Mouse (Mus musculus) midbrain, embryonic 16.5 days (tissue): Measurements from ENCODE around the gene Esyt3. TPM values are rescaled to one million over a fixed set of nuclear protein-coding genes. Genes with fewer than 3 reads are reported as not detected.

Source experiments
- ATAC-seq: fragments of 200-750 bp; cut with Nextera tagmentation; 2 replicates; pipeline ENCODE4 v1.8.0; 2017; ENCODE audit warnings: moderate TSS enrichment
- H3K27ac ChIP-seq: fragments of 300-500 bp; sonication (generic); 2 replicates; pipeline ENCODE4 v1.5.1; 2014; ENCODE audit warnings: mild to moderate bottlenecking, low read length, mixed read lengths
- H3K27me3 ChIP-seq: fragments of 300-500 bp; sonication (generic); 2 replicates; pipeline ENCODE4 v1.6.1; 2014; ENCODE audit warnings: low read depth, low read length, mixed read lengths; ENCODE audit not compliant: control insufficient read depth, insufficient read depth
- H3K36me3 ChIP-seq: fragments of 300-500 bp; sonication (generic); 2 replicates; pipeline ENCODE4 v1.6.1; 2014; ENCODE audit warnings: mild to moderate bottlenecking, low read length, moderate library complexity, mixed read lengths; ENCODE audit not compliant: control insufficient read depth, insufficient read depth
- H3K4me1 ChIP-seq: fragments of 300-500 bp; sonication (generic); 2 replicates; pipeline ENCODE4 v1.6.1; 2014; ENCODE audit warnings: mild to moderate bottlenecking, low read length, mixed read lengths; ENCODE audit not compliant: control insufficient read depth, insufficient read depth
- H3K4me2 ChIP-seq: fragments of 300-500 bp; sonication (generic); 2 replicates; pipeline ENCODE4 v1.6.1; 2014; ENCODE audit warnings: mild to moderate bottlenecking, low read length, mixed read lengths
- H3K4me3 ChIP-seq: fragments of 300-500 bp; sonication (generic); 2 replicates; pipeline ENCODE4 v1.5.1; 2014; ENCODE audit warnings: low read depth, mild to moderate bottlenecking, low read length, moderate library complexity, mixed read lengths
- H3K9ac ChIP-seq: fragments of 300-500 bp; sonication (generic); 2 replicates; pipeline ENCODE4 v1.6.1; 2014; ENCODE audit warnings: low read depth, low read length, mixed read lengths
- H3K9me3 ChIP-seq: fragments of 300-500 bp; sonication (generic); replicated peaks from 2 replicates; pipeline ENCODE4 v1.6.1; 2014; ENCODE audit warnings: mild to moderate bottlenecking, low read length, mixed read lengths; ENCODE audit not compliant: control insufficient read depth, poor library complexity, severe bottlenecking
- WGBS: fragments of 180-500 bp; shearing (Covaris S2); extraction: QIAGEN DNeasy Blood & Tissue Kit; methylation state at CpG from one replicate; pipeline ENCODE4 v1.1.7; 2014; 5-methylcytosine and 5-hydroxymethylcytosine counted together
- polyA plus RNA-seq: library from polyadenylated mRNA; unstranded; fragments of >200 nt; fragmentation: Nextera tagmentation; extraction: Ambion mirVana; gene quantifications from 2 replicates; pipeline ENCODE4 v1.2.1, GENCODE M21; 2015

Esyt3 gene
- polyA plus RNA-seq, 1 experiment from 2014 or later, result 0.99 TPM

DNA sequence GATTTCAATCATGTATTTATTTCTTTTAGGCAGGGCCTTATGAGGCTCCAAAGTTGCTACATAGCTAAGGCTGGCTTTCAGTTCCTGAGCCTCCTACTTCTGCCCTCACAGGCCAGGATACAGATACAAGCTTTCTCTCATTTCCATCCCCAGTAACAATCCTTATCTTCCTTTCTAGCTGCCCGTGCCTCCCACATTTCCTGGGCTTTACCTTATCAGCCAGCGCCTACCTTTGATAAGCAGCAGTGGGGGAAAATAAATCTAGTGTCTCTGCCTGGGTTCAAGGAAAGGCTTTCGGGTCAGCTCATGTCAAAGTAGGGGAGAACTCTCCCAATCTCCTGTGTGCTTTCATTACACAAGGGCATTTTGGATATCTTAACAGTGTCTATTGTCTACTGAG, 16.8 kb downstream of the Esyt3 start:
- Histone ChIP-seq H3K27me3 (no peaks in the 10 kb centered on the region), H3K4me2 (no peak overlapping the region), H3K27ac (no peak overlapping the region), H3K4me3 (no peak overlapping the region), H3K4me1 (peaks cover 10% of the 10 kb centered on the region; the same call in 1 of the 2 replicates), H3K9ac (no peak overlapping the region), H3K36me3 (no peaks in the 10 kb centered on the region), H3K9me3 (no peaks in the 10 kb centered on the region)
- ATAC-seq, result no peak
- 86% methylated on average over 3 of the region's 3 CpGs for WGBS

DNA sequence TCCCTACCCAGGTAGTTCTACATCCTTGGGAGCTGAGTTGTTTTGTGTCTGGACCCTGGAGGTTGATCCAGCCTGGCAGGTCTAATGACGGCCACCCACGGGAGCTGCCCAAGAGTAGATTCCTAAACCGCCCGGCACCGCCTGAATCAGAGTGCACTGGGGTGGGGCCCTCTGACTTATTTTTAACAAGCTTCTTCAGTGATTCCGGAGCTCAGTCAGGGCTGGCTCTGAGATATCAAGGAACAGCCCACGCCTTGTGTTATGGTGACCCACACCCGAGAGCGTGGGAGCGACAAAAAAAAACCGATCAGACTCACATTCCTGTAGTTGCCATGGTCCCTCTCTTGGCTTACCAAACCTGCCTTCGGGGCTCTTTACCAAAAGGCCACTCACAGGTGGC, 18.2 kb downstream of the Esyt3 start:
- WGBS, result 70% methylated on average over 12 of the region's 12 CpGs
- no peaks in the 10 kb centered on the region for H3K27me3 ChIP-seq

DNA sequence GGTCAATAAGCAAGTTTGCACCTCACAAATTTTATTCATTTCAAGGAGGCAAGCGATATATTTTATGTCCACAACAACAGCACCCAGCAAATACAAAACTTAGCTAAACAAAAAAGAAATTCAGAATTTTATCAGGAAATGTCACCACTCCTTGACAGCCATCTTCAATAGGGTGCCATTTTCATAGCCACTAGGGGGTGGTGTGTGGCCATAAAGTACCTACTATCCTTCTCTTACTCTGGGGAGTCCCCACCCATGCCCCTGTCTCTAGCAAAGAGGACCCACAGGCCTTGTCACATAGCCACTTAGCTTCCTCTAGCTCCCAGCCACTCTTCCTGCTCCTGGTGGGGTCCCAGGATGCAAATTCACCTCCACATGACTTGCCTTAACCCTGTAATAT, 19.2 kb downstream of the Esyt3 start:
- Histone ChIP-seq H3K4me1 (no peaks in the 10 kb centered on the region), H3K9me3 (no peaks in the 10 kb centered on the region), H3K4me2 (no peak overlapping the region), H3K27ac (no peak overlapping the region), H3K27me3 (no peaks in the 10 kb centered on the region), H3K9ac (no peak overlapping the region), H3K4me3 (no peak overlapping the region), H3K36me3 (no peaks in the 10 kb centered on the region)
- 94% methylated on average over 1 of the region's 1 CpGs for WGBS
- no peak for ATAC-seq

More for the DNA sequence above, 18.2 kb downstream of the Esyt3 start:
- Histone ChIP-seq H3K9me3 (no peaks in the 10 kb centered on the region), H3K27ac (no peak overlapping the region), H3K9ac (no peak overlapping the region), H3K36me3 (no peaks in the 10 kb centered on the region), H3K4me3 (no peak overlapping the region), H3K4me1 (peaks cover 4% of the 10 kb centered on the region; the same call in 1 of the 2 replicates), H3K4me2 (no peak overlapping the region)
- ATAC-seq, result no peak

DNA sequence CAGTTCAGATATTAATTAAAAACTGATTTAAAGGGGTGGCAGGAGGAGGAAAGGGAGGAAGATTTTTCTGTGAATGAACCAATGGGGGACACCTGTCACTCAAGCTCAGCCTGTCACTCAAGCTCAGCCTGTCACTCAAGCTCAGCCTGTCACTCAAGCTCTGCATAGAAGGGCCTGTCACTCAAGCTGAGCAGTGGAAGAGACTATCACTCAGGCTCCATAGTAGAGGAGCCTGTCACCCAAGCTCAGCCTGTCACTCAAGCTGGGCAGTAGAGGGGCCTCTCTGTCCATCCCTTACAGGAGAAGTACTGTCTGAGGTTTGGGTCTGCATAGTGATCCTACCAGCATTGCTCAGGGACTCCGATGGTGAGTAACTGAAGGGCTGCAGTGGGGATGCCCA, 20.1 kb downstream of the Esyt3 start:
- no peak for ATAC-seq
- no peaks in the 10 kb centered on the region for H3K9me3 ChIP-seq
- H3K4me3 ChIP-seq, result no peak overlapping the region

DNA sequence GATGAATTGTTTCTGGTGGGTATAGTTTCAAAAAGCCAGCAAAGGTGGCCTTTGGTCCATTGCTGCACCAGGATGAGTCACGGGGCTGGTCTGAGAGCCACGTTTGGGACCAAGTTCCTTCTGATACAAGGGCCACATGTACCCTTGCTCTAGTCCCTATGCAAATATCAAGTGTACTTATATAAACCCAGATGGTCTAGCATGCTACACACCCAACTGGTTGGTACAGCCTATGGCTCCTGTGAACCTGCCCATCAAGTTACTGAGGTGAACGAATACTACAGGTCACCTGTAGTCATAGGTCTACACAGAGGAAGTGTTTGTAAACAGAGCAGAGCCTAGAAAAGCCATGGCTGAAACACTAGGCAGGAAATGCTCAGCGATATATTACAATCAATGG, 21.8 kb downstream of the Esyt3 start:
- ATAC-seq, result no peak
- Histone ChIP-seq H3K36me3 (no peaks in the 10 kb centered on the region), H3K4me2 (no peak overlapping the region), H3K27ac (no peak overlapping the region), H3K9ac (no peak overlapping the region), H3K9me3 (no peaks in the 10 kb centered on the region), H3K27me3 (no peaks in the 10 kb centered on the region), H3K4me1 (no peaks in the 10 kb centered on the region), H3K4me3 (no peak overlapping the region)
- 90% methylated on average over 4 of the region's 4 CpGs for WGBS

More for the DNA sequence above, 20.1 kb downstream of the Esyt3 start:
- Histone ChIP-seq H3K27ac (no peak overlapping the region), H3K4me2 (no peak overlapping the region), H3K27me3 (no peaks in the 10 kb centered on the region), H3K9ac (no peak overlapping the region), H3K4me1 (no peaks in the 10 kb centered on the region), H3K36me3 (no peaks in the 10 kb centered on the region)
- WGBS, result 100% methylated on average over 1 of the region's 1 CpGs

DNA sequence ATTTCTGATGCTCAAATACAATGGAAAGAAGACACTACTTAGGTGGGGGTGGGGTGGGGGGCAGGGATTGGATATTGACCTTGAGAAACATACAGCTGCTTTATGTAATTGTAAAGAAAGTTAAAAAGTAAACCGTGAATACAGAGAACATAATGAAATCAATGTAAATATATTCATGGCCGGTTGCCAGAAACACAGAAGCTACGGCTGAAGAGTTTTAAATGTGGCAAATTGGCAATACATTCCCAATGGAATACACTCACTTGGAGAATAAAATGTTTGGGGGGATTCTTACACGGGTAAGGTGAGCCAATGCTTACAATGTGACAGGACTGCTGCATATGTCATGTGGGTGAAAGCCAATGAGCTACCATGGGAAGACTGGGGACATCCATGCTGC, 31.5 kb downstream of the Esyt3 start:
- ATAC-seq, result no peak
- no peak overlapping the region for H3K27ac ChIP-seq
- 40% methylated on average over 4 of the region's 4 CpGs for WGBS
- no peaks in the 10 kb centered on the region for H3K27me3 ChIP-seq
- H3K36me3 ChIP-seq, result no peaks in the 10 kb centered on the region
- no peaks in the 10 kb centered on the region for H3K9me3 ChIP-seq
- H3K9ac ChIP-seq, result no peak overlapping the region
- H3K4me1 ChIP-seq, result no peaks in the 10 kb centered on the region
- H3K4me3 ChIP-seq, result no peak overlapping the region
- no peak overlapping the region for H3K4me2 ChIP-seq

DNA sequence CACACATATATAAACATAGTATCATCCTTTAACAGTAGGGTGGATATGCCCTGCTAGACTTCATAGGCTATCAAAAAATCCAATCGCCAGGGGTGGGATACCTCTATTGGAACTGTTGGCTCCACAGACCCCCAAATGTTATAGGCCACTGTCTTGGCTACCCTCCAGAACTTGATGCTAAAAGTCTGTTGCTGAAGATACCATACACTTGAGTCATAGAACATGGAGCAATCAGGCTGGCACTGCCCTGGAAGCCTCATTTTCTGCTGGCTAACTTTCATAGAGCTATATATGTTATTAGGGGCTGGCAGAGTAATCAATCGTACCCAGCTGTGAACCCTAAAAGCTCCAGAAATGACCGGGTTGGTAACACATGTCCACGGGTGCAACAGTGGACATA, 32.4 kb downstream of the Esyt3 start:
- WGBS, result 79% methylated on average over 4 of the region's 4 CpGs

DNA sequence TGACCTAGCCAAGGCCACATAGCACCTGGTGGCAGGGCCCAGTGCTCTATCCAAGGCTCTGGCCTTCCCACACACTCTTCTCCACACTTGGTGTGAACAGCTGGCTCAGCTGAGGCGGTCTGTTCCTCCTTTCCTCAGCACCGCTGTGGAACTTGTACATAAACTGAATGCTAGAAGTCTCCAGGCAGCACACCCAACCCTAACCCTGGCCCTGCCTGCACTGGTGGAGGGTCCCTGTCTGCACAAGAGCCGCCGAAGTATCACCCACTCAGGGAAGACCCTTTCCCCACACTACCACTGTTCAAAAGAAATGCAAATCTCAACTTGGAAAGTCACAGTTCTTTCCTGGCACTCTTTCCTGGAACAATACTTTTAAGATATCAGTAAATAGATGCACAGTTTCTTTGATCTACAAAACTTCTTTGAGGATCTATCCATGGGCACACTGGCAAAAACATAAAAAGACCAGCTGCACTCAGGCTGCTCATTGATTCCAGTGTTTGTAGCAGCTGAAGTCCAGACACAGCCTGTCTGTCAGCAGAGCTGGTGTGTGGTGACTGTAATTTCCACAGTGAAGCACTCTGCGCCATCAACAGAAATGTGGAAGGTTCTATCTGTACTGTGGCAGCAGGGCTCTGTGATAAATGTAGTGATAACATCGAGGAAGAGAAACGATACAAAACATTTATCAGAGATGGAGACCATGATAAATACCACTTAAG, 33.0 kb downstream of the Esyt3 start:
- H3K4me1 ChIP-seq, result no peaks in the 10 kb centered on the region
- no peak overlapping the region for H3K9ac ChIP-seq
- no peaks in the 10 kb centered on the region for H3K27me3 ChIP-seq
- H3K4me3 ChIP-seq, result no peak overlapping the region
- no peaks in the 10 kb centered on the region for H3K9me3 ChIP-seq
- no peaks in the 10 kb centered on the region for H3K36me3 ChIP-seq
- H3K27ac ChIP-seq, result no peak overlapping the region
- H3K4me2 ChIP-seq, result no peak overlapping the region
- WGBS, result 77% methylated on average over 7 of the region's 7 CpGs
- ATAC-seq, result no peak

More for the DNA sequence above, 32.4 kb downstream of the Esyt3 start:
- Histone ChIP-seq H3K36me3 (no peaks in the 10 kb centered on the region), H3K27ac (no peak overlapping the region), H3K4me3 (no peak overlapping the region), H3K27me3 (no peaks in the 10 kb centered on the region), H3K4me1 (no peaks in the 10 kb centered on the region), H3K9me3 (no peaks in the 10 kb centered on the region), H3K4me2 (no peak overlapping the region), H3K9ac (no peak overlapping the region)
- ATAC-seq, result no peak

DNA sequence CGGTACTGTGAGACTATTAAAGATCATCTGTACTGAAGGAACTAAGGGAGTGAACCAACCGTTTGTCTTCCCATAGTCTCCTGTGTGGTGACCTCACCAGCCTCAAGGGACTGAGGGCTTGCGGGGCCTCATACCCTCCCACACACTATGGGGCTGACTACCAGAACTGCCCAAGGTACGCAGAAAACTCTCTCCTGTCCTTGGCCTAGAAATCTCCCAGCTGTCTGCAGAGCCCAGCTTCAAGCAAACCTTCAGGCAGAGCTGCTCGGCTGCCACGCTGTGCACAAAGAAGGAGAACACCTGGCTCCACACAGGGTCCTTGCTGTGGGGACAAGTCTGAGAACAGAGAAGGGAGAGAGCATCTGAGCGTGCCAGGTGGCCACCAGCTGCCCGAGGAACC, 38.4 kb downstream of the Esyt3 start:
- H3K36me3 ChIP-seq, result no peaks in the 10 kb centered on the region
- H3K27ac ChIP-seq, result no peak overlapping the region
- no peaks in the 10 kb centered on the region for H3K9me3 ChIP-seq
- H3K27me3 ChIP-seq, result no peaks in the 10 kb centered on the region
- no peak overlapping the region for H3K9ac ChIP-seq
- H3K4me2 ChIP-seq, result no peak overlapping the region
- no peaks in the 10 kb centered on the region for H3K4me1 ChIP-seq
- ATAC-seq, result no peak
- H3K4me3 ChIP-seq, result no peak overlapping the region
- 83% methylated on average over 8 of the region's 8 CpGs for WGBS
